Mouse (Mus musculus) heart, postnatal 0 days (tissue): Measurements from ENCODE around the gene Usp4.
"Not testable (repeated sequence)": the region's sequence is repeated elsewhere in the genome, so short reads cannot be mapped to it uniquely, and the experiment has no call there.

Source experiments
- CTCF ChIP-seq: IDR thresholded peaks from 2 replicates; pipeline ENCODE4 v1.5.1; 2016; ENCODE audit warnings: antibody characterized with exemption, control low read depth, low read depth
- EP300 ChIP-seq: IDR thresholded peaks from 2 replicates; pipeline ENCODE4 v1.6.1; 2016; ENCODE audit warnings: antibody characterized with exemption, low read depth

DNA sequence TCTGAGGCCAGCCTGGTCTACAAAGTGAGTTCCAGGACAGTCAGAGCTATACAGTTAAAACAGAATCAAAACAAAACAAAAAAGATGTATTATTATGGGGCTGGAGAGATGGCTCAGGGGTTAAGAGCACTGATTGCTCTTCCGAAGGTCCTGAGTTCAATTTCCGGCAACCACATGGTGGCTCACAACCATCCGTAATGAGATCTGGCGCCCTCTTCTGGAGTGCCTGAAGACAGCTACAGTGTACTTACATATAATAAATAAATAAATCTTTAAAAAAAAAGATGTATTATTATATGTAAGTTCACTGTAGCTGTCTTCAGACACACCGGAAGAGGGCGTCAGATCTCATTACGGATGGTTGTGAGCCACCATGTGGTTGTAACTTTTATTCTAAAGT lies 25.6 kb upstream of the Usp4 start:
- not testable (repeated sequence) for TF ChIP-seq CTCF, EP300
